Mouse (Mus musculus): ENCODE measurements around the gene Pnkd.

GRCm38 (mm10) chr1:74304339-74304790, 19.6 kb downstream of the Pnkd start:
- TF ChIP-seq POLR2A (IDR thresholded peaks at IDR 0.05; ENCODE audit: control insufficient read depth in 1 of 2, insufficient read depth in 1 of 2, low read depth in 1 of 2, low read length in 2 of 2, poor library complexity in 1 of 2) (no peak), SIN3A (IDR thresholded peaks at IDR 0.05; ENCODE audit: low read length) (no peak), GABPA (IDR thresholded peaks at IDR 0.05; ENCODE audit: low read depth, low read length) (no peak), ZC3H11A (IDR thresholded peaks at IDR 0.05; ENCODE audit: low read depth, low read length) (no peak), JUND (IDR thresholded peaks at IDR 0.05; ENCODE audit: low read depth, low read length) (no peak), ZMIZ1 (IDR thresholded peaks at IDR 0.05; ENCODE audit: low read depth, low read length) (no peak), CTCF (IDR thresholded peaks at IDR 0.05 in 2 of 3, conservative IDR thresholded peaks at IDR 0.05 in 1 of 3; ENCODE audit: control insufficient read depth in 1 of 3, insufficient read depth in 1 of 3, low read depth in 2 of 3, low read length in 3 of 3, poor library complexity in 1 of 3, severe bottlenecking in 1 of 3) (no peak), TCF12 (IDR thresholded peaks at IDR 0.05; ENCODE audit: low read depth, low read length) (no peak), MAFK (IDR thresholded peaks at IDR 0.05; ENCODE audit: borderline replicate concordance, low read depth, low read length) (no peak), EP300 (IDR thresholded peaks at IDR 0.05; ENCODE audit: low read depth in 1 of 2, low read length in 2 of 2) (no peak), MYC (IDR thresholded peaks at IDR 0.05; ENCODE audit: low read depth, low read length) (no peak), CHD2 (IDR thresholded peaks at IDR 0.05; ENCODE audit: low read length) (no peak)

All from MEL (cell line).